Mouse (Mus musculus) monocyte, adult 5-6 weeks (primary cell): Measurements from ENCODE around the gene App. TPM values are rescaled to one million over a fixed set of nuclear protein-coding genes. Genes with fewer than 3 reads are reported as not detected.

Experiments
- ATAC-seq: fragments of 153-309, 156-312 bp; replicated peaks from 2 replicates; pipeline ENCODE4 v1.8.0; 2017; ENCODE audit warnings: mild to moderate bottlenecking; ENCODE audit not compliant: low TSS enrichment, insufficient number of reproducible peaks, severe bottlenecking, poor library complexity, low FRiP score
- total RNA-seq: library from RNA; stranded (forward); fragments of 200-1000, 200-491, 200-594 nt; gene quantifications from 3 replicates; pipeline ENCODE4 v1.2.3, GENCODE M21; 2017

Gene App
- total RNA-seq, 1 experiment from 2014 or later: 88.0 TPM

DNA sequence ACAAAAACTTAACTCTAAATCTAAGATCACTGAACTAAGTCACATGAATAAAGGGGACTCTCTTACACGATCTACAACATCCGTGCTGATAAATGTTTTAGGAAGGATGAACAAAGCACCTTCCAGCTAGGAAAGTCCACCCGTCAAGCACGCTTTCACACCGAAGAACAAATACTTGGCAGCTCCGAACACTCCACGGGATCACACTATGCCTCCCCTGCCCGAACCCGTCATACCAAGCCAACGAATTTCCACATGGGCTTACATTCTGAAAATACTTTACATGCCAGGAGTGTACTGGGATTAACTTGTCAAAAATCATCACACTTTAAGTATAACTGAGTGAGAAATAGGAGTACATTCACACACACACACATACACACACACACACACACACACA is 17.7 kb downstream of the App start:
- ATAC-seq: no peak

DNA sequence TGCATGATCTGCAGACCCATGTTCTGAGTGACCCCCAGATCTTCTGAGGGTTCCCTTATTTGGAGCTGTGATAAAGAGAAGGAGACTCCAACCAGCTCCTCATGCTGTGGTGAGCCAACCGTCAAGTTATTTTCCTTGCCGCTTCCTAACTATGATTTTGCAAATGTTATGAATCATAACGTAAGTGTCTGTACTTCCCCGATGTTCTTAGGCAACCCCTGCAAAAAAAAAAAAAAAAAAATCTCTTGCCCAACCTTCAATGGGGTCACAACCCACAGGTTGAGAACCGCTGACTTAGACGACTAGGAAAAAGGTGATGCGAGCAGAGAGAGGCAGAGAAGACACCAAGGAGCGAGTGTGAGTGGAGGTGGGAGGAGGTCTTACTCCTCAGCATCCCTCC is 21.1 kb downstream of the App start:
- peak; percentile 36 for ATAC-seq

DNA sequence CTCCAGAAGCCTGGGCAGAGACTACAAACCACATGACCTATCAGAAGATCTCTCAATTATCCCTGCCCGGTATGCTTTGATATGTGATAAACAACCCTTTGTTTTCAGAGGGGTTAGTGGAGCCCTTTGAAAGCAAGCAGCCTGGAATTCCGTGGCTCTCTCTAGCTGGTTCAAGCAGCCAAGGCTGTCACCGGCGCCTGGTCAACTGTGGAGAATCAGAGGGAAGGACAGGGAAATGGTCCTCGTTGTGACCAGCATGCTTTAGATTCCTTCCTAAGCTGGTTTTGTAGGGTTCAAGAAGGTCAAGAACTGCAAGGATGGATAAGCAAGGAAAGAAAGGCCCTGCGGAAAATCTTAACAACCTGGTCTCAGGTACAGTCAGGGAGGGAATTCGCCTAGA is 21.9 kb downstream of the App start:
- no peak for ATAC-seq

DNA sequence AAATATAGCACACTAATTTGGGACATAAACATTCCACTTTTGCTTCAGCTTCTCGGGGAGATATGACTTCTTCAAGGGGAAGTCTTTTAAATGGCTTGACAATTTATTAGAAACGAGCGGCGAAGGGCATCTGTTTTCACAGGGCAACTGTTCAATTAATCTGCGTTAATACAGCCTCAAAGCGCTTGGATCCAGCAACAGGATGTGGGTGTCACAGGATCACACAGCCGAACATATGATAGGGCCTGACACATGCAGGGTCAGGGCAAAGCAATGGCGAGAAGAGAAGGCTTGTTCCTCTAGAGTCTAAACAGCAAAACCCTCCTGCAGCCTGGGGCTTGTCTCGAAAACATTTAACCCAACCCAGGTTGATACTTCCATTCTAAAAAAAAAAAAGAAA is 22.7 kb downstream of the App start:
- no peak for ATAC-seq

DNA sequence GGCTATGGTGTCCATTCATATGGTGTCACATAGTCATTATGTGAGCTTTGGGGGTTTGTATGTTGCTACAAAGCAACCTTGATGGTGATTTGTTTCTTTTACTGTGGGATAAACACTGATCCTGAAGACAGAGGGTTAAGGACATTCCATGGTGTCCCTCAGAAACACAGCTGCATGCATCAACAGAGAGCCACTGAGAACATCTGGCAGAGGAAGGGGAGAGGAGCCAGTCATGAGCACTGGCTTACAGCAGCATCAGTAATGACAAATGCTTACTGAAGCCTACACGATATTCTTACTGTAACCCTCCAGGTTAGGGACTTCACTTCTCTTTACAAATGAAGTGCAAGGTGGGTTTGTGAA is 24.1 kb downstream of the App start:
- ATAC-seq: no peak

DNA sequence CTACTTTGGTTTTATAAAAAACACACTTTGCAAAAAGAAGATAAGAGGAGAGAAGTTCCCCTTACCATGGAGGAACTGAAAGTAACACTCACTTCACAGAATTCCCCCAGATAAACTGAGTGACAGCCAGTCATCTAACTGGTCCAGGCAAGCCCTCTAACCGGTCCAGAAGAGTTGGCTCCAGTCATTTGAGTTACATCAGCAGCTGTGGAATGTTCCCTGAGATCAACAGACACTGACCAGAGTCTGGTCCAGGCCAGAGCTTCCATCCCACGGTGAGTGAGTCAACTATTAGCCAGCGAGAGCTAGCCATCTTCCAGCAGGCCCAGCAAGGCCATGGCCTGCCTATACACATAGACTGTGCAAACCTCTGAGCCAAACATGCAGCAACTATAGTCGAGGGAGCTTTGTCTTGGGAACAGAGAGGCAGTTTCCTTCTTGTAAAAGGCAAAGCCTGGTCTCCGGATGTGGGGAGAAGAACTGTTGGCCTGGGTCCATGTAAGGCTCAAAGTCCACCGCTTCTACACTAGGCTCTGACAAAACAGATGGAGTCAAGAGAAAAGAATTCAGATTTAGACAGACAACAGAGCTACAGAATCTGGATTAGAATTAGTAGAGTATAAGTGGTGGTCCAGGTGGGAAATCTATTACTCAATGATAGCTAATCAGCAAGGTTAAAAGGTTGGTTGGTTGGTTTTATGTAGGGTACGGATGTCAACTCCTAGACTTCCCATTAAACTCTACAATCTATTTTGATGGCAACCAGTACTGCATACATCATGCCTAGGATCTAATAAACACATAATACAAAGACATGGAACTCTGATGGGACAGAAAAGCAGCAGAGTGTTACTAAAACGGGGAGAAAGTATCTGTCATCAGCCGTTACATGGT is 24.7 kb downstream of the App start:
- peak; percentile 60 for ATAC-seq

DNA sequence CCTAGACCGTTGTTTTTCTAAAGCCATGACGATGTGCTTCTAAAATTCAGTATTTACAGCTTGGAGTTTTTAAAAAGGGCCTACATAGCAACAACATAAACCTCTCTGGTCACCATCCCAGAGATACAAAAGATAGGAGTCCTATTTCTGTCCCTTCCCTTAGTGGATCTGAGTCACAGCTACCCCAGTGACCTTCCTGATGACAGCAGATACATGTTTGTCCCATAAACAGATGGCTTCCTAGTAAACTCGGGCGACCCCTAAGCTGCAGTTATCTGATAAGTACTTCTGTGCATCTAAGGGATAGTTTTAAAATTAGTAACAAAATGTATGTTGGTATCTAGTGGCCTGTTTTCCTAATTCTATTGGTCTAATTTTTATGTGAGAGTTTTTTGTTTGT is 26.1 kb downstream of the App start:
- ATAC-seq: no peak

DNA sequence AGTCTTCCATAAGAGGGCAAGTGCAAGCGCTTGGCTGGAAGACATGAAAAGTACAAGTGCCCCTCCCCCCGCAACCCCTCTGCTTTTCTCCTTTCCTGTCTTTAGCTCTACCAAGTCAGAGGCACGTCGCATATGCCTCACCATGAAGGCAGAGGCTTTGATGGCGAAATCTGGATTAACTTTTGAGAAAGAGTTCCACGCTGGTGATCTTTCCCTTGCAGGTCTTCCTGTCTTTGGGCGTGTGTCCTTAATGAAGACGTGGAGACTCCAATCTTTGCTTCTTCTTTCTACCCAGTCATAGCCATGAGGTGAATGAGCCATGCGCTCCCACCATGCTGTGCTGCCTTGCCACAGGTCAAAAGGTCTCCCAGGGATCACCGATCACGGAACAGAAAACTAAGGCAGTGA is 27.8 kb downstream of the App start:
- peak; percentile 29; the same call in 1 of the 2 replicates for ATAC-seq

DNA sequence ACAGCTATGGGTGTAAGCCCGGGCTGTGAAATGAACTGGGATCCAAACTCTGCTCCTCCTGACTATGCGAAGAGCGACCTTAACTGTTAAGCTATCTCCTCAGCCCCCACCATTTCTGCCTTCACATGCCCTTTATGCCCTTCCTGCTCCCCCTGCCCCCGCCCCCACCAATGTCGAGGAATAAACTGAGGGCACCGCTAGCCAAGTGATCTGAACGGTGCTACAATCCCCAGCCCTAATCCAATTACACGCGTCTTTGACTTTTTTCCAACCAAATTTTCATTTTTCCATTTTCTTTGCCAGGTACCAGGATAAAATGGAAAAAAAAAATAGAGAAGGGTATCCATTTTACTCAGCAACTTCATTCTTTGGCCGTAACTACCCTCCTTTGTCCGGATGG is 28.2 kb downstream of the App start:
- ATAC-seq: no peak

DNA sequence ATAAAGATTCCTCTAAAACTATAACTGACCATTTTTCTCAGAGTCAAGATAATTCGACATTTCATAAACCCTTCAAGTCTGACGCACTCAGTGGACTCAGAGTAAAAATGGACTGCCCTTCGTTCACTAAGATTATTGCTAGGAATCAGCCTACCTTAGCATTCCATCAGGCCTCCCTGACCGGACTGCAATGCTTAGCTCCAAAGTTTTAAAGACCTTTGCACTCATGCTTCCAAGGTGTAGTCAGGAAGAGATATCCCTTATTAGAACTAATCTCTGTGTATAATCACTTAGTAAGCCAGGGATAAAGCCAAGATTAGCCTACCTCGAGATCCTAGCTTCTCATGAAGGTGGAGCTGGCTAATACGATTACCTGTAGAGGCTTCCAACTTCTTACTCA is 29.2 kb downstream of the App start:
- ATAC-seq: no peak

DNA sequence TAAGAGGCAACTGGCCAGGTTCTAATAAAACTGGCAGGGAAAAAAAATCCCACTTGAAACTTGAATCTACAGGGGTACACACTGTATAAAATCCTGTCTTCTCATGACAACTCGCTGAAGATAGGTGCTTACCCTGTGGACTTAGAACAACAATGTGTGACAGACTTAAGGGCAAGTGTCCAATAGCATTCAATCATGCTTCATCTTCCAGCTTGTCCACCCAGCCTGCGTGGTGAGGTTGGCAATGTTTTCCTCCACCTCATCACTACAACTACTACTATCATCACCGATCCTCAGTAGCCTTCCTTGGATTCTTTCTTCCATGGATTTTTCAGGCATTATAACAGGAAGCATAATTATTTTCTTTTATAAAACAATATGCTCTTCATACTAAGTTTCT is 29.7 kb downstream of the App start:
- ATAC-seq: no peak

DNA sequence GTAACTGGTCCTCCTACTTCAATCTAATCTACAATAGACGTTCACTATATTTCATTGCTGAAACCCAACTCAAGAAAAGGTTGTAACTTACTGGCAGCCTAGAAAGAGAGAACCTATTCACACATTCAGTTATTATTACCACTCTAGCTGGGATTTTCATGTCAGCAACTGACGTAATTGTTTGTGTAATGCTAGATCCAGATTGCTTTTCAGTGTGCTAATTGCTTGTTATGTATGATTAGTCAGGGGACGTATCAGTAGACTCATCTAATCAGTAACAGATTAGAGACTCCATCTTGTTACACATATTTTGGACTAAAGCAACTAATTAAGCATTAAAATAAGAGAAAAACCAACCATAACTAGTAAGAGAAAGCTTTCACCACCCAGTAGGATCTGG is 30.4 kb downstream of the App start:
- no peak for ATAC-seq

DNA sequence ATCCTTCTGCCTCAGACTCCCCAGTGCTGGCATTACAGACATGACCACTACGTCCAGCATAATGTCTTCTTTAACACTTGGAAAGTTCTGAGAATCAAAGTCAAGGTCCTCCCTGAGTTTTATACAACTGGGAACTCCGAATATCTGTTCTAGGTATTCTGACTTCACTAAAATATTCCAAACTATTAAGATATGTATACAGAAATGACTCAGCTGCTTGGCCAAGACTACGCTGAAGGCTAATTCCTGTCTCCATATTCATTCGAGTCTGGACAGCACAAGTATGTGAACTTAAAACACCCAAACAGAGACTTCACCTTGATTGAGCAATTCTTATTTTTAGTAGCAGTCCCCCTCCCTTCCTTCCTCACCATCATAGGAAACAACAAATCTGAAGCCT is 32.2 kb downstream of the App start:
- no peak for ATAC-seq

DNA sequence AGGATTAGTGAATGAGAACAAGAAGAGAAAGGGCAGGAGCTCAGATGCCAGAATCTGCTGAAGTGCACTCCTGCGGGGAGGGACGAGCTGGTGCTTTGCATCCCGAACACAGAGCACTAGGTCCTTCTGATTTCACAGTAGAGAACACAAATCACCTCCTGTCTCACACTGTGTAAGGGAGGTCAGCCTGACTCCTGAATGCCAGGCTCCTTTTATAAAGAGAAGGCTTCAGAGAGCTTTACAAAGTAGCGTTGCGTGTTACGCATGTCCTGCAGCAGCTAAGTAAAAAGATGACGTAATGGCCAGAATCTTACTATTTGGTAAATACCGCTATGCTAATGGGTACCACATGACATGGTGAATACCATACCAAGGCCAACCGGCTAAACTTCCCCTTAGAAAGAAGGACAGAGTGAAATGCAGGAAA is 34.4 kb downstream of the App start:
- ATAC-seq: 0 out of 2 replicates have a peak, but pooled peaks have one; percentile 35

DNA sequence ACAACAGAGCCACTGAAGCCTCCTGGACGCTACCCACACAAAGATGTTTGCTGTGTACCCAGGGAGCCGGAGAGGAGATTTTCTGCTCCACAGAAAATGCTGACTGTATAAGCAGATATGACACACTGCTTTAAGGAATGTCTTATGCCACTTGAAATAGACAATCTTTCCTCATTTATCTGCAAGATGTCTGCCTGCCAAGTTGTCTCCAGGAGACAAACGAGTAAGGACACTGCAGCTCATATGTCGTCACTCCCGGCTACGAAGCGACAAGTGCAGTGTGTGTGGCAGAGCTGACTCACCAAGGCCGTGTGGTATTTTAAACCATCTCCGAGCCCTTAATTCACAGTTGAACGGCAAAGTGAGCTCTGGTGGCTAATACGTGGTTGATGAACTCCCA is 36.2 kb downstream of the App start:
- no peak for ATAC-seq

DNA sequence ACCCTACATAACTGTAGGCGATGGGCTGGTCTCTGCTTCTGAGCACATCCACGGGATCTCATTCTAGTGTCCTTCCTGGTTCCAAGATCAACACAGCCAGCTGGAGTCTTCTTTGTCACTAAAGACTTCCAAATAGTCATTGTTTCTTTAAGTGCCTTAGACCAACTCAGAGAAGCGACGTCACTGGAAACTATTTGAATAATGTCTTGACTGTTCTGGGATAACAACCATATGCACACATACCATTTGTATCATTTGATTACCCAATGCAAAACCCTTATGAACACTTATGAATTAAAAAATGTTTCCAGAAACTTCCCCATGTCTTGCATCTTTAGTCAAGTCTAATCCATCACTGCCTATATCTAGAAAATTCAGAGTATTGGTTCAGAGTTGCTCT is 37.5 kb downstream of the App start:
- ATAC-seq: no peak

DNA sequence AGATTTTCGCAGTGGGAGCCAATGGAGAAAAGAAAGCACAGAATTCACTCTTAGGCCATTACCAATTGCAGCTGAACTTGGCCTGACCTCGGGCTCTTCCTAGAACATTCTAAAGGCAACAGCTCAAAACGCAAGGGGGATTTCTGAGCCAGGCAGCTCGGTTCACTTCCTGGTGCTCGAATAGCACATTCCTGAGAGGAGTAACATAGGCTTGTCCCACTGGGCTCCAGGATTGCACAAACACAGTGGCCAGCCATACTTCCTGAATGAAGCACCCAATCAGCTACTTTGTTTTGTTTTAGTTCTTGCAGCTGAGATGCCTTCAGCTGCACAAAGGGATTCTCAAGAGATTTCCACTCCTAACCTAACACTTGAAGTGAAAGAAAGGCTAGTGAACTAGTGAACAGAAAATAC is 40.1 kb downstream of the App start:
- no peak for ATAC-seq

DNA sequence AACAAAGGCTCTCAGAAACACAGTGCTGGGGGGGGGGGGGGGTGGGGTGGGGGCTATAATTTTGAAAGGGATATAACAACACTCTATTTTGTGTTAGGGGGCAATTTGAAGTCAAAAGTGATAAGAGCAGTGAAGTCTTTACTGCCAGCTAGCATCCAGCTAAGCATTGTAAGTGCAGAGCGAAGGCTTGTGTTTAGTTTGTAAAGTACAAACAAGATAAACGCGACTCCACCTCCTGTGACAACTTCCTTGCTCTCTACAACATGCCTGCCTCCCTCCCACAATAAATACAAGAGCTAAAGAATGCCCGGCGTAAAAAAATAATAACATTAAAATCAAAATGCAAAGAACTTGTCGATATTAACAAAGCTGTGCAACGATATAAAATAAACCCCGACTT is 40.5 kb downstream of the App start:
- no peak for ATAC-seq

DNA sequence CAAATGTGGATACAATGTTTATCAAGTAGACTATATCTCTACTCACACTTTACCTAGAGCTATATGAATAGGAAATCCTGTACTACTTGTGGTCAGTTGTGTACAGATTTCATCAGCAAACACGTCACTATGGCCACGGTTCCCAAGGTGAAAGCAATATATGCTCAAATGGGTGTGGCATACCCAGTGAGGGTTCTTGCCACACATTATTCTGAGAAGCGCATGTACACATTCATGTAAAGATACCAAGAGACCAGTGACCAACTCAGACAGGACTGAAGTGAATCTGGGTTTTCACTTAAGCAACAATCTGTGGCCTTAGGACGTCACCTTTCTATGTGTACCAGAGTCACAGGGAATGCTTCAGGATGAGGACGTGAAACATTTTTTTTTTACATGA is 41.4 kb downstream of the App start:
- peak; percentile 44 for ATAC-seq

DNA sequence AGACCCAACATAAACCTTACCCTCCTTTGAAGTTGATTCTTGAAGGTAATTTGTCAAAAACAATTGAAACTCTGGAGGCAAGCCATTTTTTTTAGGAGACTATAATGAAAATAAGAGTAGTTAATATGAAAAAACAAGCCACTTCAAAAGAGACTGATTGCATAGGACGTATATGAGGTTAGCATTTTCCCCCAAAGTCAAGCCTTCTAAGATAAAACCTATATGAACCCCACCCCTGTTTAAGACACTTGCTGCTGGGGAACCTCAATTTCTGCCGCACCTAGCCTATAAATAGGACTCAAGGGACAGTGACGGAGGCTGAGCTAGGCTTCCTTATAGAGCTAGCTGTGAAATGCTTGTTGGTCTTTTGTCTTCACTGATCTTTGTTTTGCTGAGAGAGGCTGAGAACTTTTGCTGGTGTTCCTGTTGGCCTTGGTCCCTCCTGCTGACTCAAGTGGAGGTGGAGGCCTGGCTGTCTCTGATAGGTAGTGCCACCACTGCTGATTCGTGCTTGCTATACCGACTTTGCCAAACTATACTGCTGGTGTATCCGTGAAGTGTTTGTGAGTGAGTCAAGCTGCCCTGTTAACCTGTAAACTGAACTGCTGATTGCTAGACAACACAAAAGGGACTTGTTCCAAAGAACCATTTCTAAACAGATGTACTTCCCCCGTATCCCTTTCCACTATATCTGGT is 42.6 kb downstream of the App start:
- ATAC-seq: no peak; the same call in 1 of the 2 replicates
